Mouse (Mus musculus) heart, embryonic 13.5 days (tissue): Measurements from ENCODE around the gene Thrb. TPM values are rescaled to one million over a fixed set of nuclear protein-coding genes. Genes with fewer than 3 reads are reported as not detected.

Experiments used
- ATAC-seq: fragments of 200-750 bp; cut with Nextera tagmentation; 2 replicates; pipeline ENCODE4 v1.8.0; 2017; ENCODE audit warnings: moderate TSS enrichment; ENCODE audit not compliant: insufficient number of reproducible peaks, low FRiP score, low TSS enrichment; ENCODE audit errors: extremely low read depth
- H3K27ac ChIP-seq: fragments of 300-500 bp; sonication (generic); replicated peaks from 2 replicates; pipeline ENCODE4 v1.5.1; 2015; ENCODE audit warnings: moderate library complexity, mild to moderate bottlenecking, inconsistent platforms
- H3K27me3 ChIP-seq: fragments of 300-500 bp; sonication (generic); replicated peaks from 2 replicates; pipeline ENCODE4 v1.6.1; 2015; ENCODE audit warnings: mild to moderate bottlenecking, inconsistent platforms
- H3K36me3 ChIP-seq: fragments of 300-500 bp; sonication (generic); 2 replicates; pipeline ENCODE4 v1.6.1; 2015; ENCODE audit warnings: mild to moderate bottlenecking, inconsistent platforms
- H3K4me1 ChIP-seq: fragments of 300-500 bp; sonication (generic); 2 replicates; pipeline ENCODE4 v1.6.1; 2015; ENCODE audit warnings: inconsistent platforms
- H3K4me2 ChIP-seq: fragments of 300-500 bp; sonication (generic); 2 replicates; pipeline ENCODE4 v1.6.1; 2015; ENCODE audit warnings: inconsistent platforms, mild to moderate bottlenecking, moderate library complexity
- H3K4me3 ChIP-seq: fragments of 300-500 bp; sonication (generic); 2 replicates; pipeline ENCODE4 v1.5.1; 2015; ENCODE audit warnings: moderate library complexity, mild to moderate bottlenecking, inconsistent platforms
- H3K9ac ChIP-seq: fragments of 300-500 bp; sonication (generic); 2 replicates; pipeline ENCODE4 v1.6.1; 2015; ENCODE audit warnings: inconsistent platforms, mild to moderate bottlenecking, moderate library complexity
- H3K9me3 ChIP-seq: fragments of 300-500 bp; sonication (generic); 2 replicates; pipeline ENCODE4 v1.6.1; 2016; ENCODE audit warnings: inconsistent platforms
- WGBS: fragments of 180-500 bp; shearing (Covaris S2); methylation state at CpG from one replicate; pipeline ENCODE4 v1.1.7; 2015; ENCODE audit warnings: mixed read lengths; 5-methylcytosine and 5-hydroxymethylcytosine counted together
- polyA plus RNA-seq: library from polyadenylated mRNA; unstranded; fragments of >200 nt; fragmentation: Nextera tagmentation; extraction: Ambion mirVana; gene quantifications from 2 replicates; pipeline ENCODE4 v1.2.1, GENCODE M21; 2015

Thrb gene
- polyA plus RNA-seq, 1 experiment from 2014 or later = 1.1 TPM

DNA sequence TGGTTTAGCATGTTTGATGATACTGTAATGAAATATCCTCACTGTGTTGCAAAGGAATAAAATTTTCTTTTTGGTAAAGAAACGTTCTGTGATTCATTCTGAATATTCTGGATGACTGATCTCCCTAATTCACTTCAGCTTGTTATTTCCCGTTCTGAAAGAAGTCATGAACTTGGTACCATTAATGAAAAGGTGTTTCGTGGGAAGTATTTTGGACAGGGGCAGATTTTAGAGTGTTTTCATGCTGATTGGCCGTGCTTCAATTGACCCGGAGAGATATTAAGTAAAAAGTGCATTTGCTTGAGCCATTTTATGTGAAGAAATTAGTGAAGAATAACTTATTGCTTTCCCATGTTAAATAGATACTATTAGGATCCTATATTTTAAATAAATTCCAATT is 2.0 kb downstream of the Thrb start:
- H3K9me3 ChIP-seq = no peaks in the 10 kb centered on the region
- no peak overlapping the region for H3K4me3 ChIP-seq
- WGBS = 50% methylated on average over 5 of the region's 5 CpGs
- no peak overlapping the region for H3K9ac ChIP-seq
- H3K4me1 ChIP-seq = peaks cover 18% of the 10 kb centered on the region; the same call in 1 of the 2 replicates
- peaks cover 35% of the 10 kb centered on the region for H3K27me3 ChIP-seq
- H3K27ac ChIP-seq = no peak overlapping the region
- no peaks in the 10 kb centered on the region for H3K36me3 ChIP-seq
- H3K4me2 ChIP-seq = no peak overlapping the region
- no peak for ATAC-seq

GRCm38 (mm10) chr14:17674335-17674734 is 14.3 kb downstream of the Thrb start:
- no peaks in the 10 kb centered on the region for H3K4me1 ChIP-seq
- no peaks in the 10 kb centered on the region for H3K27me3 ChIP-seq
- H3K9ac ChIP-seq = no peak overlapping the region
- no peaks in the 10 kb centered on the region for H3K36me3 ChIP-seq
- no peak overlapping the region for H3K4me3 ChIP-seq
- no peak for ATAC-seq
- no peak overlapping the region for H3K27ac ChIP-seq
- H3K4me2 ChIP-seq = no peak overlapping the region
- WGBS = 73% methylated on average over 1 of the region's 1 CpGs
- H3K9me3 ChIP-seq = no peaks in the 10 kb centered on the region

DNA sequence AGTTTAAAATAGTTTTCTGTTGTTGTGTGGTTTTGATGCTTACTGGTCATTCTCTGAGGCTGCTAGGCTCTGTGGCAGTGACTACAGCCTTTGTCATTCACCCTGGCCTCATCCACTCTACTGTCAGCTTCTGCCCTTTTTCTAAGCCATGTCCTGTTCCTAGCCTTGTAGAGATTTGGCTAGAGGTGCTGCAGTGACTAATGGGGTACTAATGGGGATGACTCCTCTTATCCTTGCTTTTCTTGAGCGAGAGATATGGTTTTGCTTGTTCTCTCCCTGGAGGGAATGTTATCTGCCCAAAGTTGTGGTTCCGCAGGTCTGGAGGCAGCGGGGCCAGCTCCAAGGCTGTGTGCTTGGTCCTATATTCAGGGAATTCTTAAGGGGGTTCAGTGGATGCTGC is 15.2 kb downstream of the Thrb start:
- Histone ChIP-seq H3K27ac (no peak overlapping the region), H3K4me3 (no peak overlapping the region), H3K9ac (no peak overlapping the region), H3K27me3 (no peaks in the 10 kb centered on the region), H3K9me3 (no peaks in the 10 kb centered on the region), H3K4me1 (no peaks in the 10 kb centered on the region), H3K36me3 (no peaks in the 10 kb centered on the region), H3K4me2 (no peak overlapping the region)
- WGBS = 47% methylated on average over 3 of the region's 3 CpGs
- no peak for ATAC-seq

GRCm38 (mm10) chr14:17681479-17681878 is 21.4 kb downstream of the Thrb start:
- ATAC-seq = no peak
- Histone ChIP-seq H3K4me2 (no peak overlapping the region), H3K27ac (no peak overlapping the region), H3K9me3 (no peaks in the 10 kb centered on the region), H3K4me1 (no peaks in the 10 kb centered on the region), H3K27me3 (no peaks in the 10 kb centered on the region), H3K9ac (no peak overlapping the region), H3K4me3 (no peak overlapping the region), H3K36me3 (no peaks in the 10 kb centered on the region)

GRCm38 (mm10) chr14:17684881-17685280 is 24.8 kb downstream of the Thrb start:
- no peak for ATAC-seq
- no peak overlapping the region for H3K4me2 ChIP-seq
- 48% methylated on average over 1 of the region's 1 CpGs for WGBS
- no peaks in the 10 kb centered on the region for H3K4me1 ChIP-seq
- no peak overlapping the region for H3K27ac ChIP-seq
- no peak overlapping the region for H3K4me3 ChIP-seq
- no peaks in the 10 kb centered on the region for H3K27me3 ChIP-seq
- no peaks in the 10 kb centered on the region for H3K36me3 ChIP-seq
- no peaks in the 10 kb centered on the region for H3K9me3 ChIP-seq
- no peak overlapping the region for H3K9ac ChIP-seq

GRCm38 (mm10) chr14:17685491-17685890 is 25.4 kb downstream of the Thrb start:
- Histone ChIP-seq H3K9ac (no peak overlapping the region), H3K27ac (no peak overlapping the region), H3K4me1 (no peaks in the 10 kb centered on the region), H3K4me3 (no peak overlapping the region), H3K36me3 (no peaks in the 10 kb centered on the region), H3K9me3 (no peaks in the 10 kb centered on the region), H3K4me2 (no peak overlapping the region), H3K27me3 (no peaks in the 10 kb centered on the region)
- 77% methylated on average over 3 of the region's 3 CpGs for WGBS
- no peak for ATAC-seq

- no peak for ATAC-seq
- no peaks in the 10 kb centered on the region for H3K27me3 ChIP-seq
- WGBS = 72% methylated on average over 3 of the region's 3 CpGs
These were observed 26.9 kb downstream of the Thrb start for GRCm38 (mm10) chr14:17686939-17687338.

GRCm38 (mm10) chr14:17691246-17691645 is 31.2 kb downstream of the Thrb start:
- Histone ChIP-seq H3K27ac (no peak overlapping the region), H3K27me3 (no peaks in the 10 kb centered on the region)
- no peak for ATAC-seq

More at GRCm38 (mm10) chr14:17686939-17687338, 26.9 kb downstream of the Thrb start:
- Histone ChIP-seq H3K4me1 (peaks cover 4% of the 10 kb centered on the region; the same call in 1 of the 2 replicates), H3K9ac (no peak overlapping the region), H3K36me3 (no peaks in the 10 kb centered on the region), H3K9me3 (0 out of 2 replicates have a peak, but pooled peaks cover 2% of the 10 kb centered on the region), H3K4me3 (no peak overlapping the region), H3K27ac (no peak overlapping the region), H3K4me2 (no peak overlapping the region)

DNA sequence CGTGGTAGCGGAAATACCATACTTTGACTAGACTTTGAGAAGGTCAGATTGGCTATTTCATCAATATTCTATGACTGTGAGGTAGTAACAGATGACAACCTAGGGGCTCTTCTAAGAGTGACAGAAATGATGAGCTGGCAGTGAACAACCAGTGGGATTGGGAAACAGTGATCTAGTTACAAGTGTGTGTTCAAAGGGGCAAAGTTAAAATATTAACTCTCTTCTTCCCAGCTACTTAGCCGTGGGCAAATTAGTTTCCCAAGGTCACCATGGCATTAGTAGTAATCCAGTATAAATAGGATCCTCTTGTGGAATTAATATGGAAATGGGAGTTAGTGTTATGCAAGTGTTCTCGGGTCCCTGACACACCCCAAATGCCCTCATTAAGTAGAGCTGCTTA is 35.5 kb downstream of the Thrb start:
- H3K9ac ChIP-seq = no peak overlapping the region
- 75% methylated on average over 4 of the region's 4 CpGs for WGBS
- no peaks in the 10 kb centered on the region for H3K27me3 ChIP-seq
- no peak overlapping the region for H3K4me2 ChIP-seq
- no peak for ATAC-seq
- no peak overlapping the region for H3K27ac ChIP-seq
- H3K36me3 ChIP-seq = no peaks in the 10 kb centered on the region
- 0 out of 2 replicates have a peak, but pooled peaks cover 2% of the 10 kb centered on the region for H3K9me3 ChIP-seq
- no peak overlapping the region for H3K4me3 ChIP-seq
- H3K4me1 ChIP-seq = peaks cover 4% of the 10 kb centered on the region; the same call in 1 of the 2 replicates

More at GRCm38 (mm10) chr14:17691246-17691645, 31.2 kb downstream of the Thrb start:
- 27% methylated on average over 1 of the region's 1 CpGs for WGBS
- H3K4me1 ChIP-seq = peaks cover 4% of the 10 kb centered on the region; the same call in 1 of the 2 replicates
- H3K9me3 ChIP-seq = 0 out of 2 replicates have a peak, but pooled peaks cover 2% of the 10 kb centered on the region
- no peak overlapping the region for H3K9ac ChIP-seq
- H3K36me3 ChIP-seq = no peaks in the 10 kb centered on the region
- no peak overlapping the region for H3K4me2 ChIP-seq
- H3K4me3 ChIP-seq = no peak overlapping the region

DNA sequence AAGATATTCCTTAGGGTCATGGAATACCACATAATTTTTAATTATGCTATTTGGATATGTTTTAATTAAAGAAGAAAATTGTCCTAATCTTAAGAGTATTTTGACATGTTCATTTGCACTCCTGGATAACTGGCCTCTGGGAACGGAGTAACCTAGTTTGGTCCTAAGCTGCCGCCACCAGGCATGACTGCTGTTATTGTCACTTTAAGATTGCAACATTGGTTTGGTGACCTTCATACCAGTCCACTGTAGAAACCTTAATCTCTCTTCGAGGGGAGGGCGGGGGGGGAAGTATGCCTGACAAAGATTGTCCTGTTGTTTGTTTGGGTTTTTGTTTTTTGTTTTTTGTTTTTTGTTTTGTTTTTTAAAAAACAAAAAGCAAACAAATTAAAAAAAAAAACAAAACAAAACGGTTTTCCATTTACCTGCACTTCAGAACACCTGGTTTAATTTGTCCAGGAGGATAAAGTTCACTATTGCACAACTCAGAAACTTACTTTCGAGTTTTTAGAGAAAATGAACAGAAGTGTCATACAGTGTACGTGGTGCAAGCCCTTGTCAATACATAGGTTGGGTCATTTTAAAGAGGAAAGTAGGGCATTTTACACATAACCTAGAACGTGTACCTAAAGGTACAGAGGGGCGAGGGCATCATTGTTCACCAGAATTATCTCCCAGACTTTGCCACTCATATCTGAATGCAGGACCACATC is 38.0 kb downstream of the Thrb start:
- Histone ChIP-seq H3K9me3 (no peaks in the 10 kb centered on the region), H3K9ac (no peak overlapping the region), H3K27ac (no peak overlapping the region), H3K36me3 (no peaks in the 10 kb centered on the region), H3K4me2 (no peak overlapping the region), H3K4me1 (no peaks in the 10 kb centered on the region), H3K4me3 (no peak overlapping the region), H3K27me3 (no peaks in the 10 kb centered on the region)
- WGBS = 76% methylated on average over 9 of the region's 9 CpGs
- ATAC-seq = no peak

DNA sequence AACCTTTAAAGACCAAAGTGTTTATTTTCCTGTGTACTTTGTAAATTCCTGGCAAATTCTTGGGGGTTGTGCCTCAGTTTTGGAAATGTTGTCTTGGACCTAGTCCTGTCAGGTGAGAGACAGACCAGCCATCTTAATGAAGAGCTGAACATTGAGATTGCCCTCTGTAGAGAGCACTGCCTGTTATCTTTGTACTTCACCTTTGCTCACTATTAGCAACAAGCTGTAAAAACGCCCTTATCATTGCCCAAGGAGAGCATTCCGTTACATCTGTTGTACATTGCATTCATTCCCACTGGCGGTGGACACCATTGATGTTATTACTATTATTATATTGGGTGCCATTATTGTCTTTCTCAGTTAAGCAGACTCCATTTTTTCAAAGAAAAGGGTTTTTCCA is 40.2 kb downstream of the Thrb start:
- Histone ChIP-seq H3K27ac (no peak overlapping the region), H3K36me3 (no peaks in the 10 kb centered on the region), H3K4me1 (no peaks in the 10 kb centered on the region), H3K9me3 (no peaks in the 10 kb centered on the region), H3K4me3 (no peak overlapping the region), H3K4me2 (no peak overlapping the region), H3K9ac (no peak overlapping the region), H3K27me3 (no peaks in the 10 kb centered on the region)
- ATAC-seq = no peak
- WGBS = 58% methylated on average over 3 of the region's 3 CpGs

DNA sequence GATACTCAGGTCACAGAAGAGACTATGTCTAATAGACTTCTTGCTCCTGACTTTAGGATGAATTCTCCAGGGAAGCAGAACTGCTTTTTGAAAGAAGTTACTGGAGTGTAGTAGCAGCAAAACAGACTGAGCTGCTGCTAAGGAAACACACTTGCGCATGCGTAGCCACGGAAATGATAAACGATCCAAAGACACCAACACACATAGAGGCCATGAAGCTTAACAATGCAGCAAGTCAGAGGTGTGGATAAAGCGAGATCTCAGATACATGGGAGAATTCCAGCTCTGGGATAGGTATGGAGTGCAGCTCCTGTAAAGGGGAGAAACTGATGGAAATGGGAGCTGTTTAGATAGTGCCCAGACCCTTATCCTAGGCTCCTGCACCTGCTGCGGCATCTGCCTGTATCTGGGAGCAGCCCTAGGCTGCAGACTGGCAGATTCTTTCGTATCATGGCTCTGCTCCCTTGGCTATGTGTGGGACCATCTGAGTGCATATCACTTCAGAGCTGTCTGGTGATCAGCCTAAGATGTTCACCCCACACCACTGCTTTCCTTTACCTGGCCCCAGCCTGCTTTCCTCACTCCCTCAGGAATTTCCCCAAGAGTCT is 53.3 kb downstream of the Thrb start:
- 75% methylated on average over 7 of the region's 7 CpGs for WGBS
- no peak overlapping the region for H3K27ac ChIP-seq
- ATAC-seq = no peak
- H3K27me3 ChIP-seq = no peaks in the 10 kb centered on the region
- H3K4me3 ChIP-seq = no peak overlapping the region
- H3K9ac ChIP-seq = no peak overlapping the region
- H3K4me1 ChIP-seq = no peaks in the 10 kb centered on the region
- no peak overlapping the region for H3K4me2 ChIP-seq
- H3K9me3 ChIP-seq = no peaks in the 10 kb centered on the region
- no peaks in the 10 kb centered on the region for H3K36me3 ChIP-seq
